ENCODE assay signal across 13 mouse cellular contexts in genomic region chr11:21326770-21327169, GRCm38 (mm10). TPM values are rescaled to one million over a fixed set of nuclear protein-coding genes. Genes with fewer than 3 reads are reported as not detected.
DNase-seq lines count a peak whose midpoint lies in the region; ATAC-seq and TF ChIP-seq lines count a peak whose summit lies in the region.
"Had no signal": no experiment of that assay in that cellular context is flagged by ENCODE, and none has a peak within 500 bp of the region (broad histone marks: within the 10 kb centered on the region; RNA-seq: fewer than 3 reads in every experiment).

No protein-coding gene starts in this region.

- 0 out of 2 replicates have a peak, but pooled peaks have one; percentile 50 for ATAC-seq in intestine, embryonic 14.5 days (replicated peaks; ENCODE audit: low FRiP score, low TSS enrichment, low read depth)
- ATAC-seq in intestine, embryonic 16.5 days: no peak
- 0 out of 2 replicates have a peak, but pooled peaks have one; percentile 52 for ATAC-seq in lung, embryonic 14.5 days (ENCODE audit: insufficient read depth)
- peak; percentile 59 for ATAC-seq in erythroid progenitor cell, adult 5-6 weeks (replicated peaks; ENCODE audit: low FRiP score, poor library complexity, severe bottlenecking)
- ATAC-seq: forebrain, embryonic 15.5 days; hindbrain, embryonic 16.5 days had no signal

- peaks cover 73% of the 10 kb centered on the region for H3K36me3 ChIP-seq in intestine, embryonic 14.5 days (ENCODE audit: control insufficient read depth, insufficient read depth, low read length)
- H3K36me3 ChIP-seq in intestine, embryonic 16.5 days (ENCODE audit: control insufficient read depth, insufficient read depth, low read length): no peaks in the 10 kb centered on the region; the same call in 1 of the 2 replicates
- H3K36me3 ChIP-seq in lung, embryonic 14.5 days (ENCODE audit: insufficient read depth): peaks cover 46% of the 10 kb centered on the region

- no peak for DNase-seq in cerebellum, adult 2 months
- no peak for DNase-seq in cerebellum, adult 18-20 months
- DNase-seq in intestine, embryonic 14.5 days (ENCODE audit: low spot score): no peak
- DNase-seq in lung, embryonic 14.5 days: peak; percentile 38
- no peak for DNase-seq in lung, postnatal 25 days (ENCODE audit: low spot score)
- DNase-seq in spleen, adult 18-20 months: no peak
- DNase-seq: lung, postnatal 14 days; thymus, postnatal 4 days had no signal

- H3K27me3 ChIP-seq in cerebellum, adult 2 months (ENCODE audit: control insufficient read depth, insufficient read depth, low read length): no peaks in the 10 kb centered on the region
- no peaks in the 10 kb centered on the region for H3K27me3 ChIP-seq in intestine, embryonic 14.5 days (replicated peaks; ENCODE audit: control insufficient read depth, insufficient read depth, low read length)
- H3K27me3 ChIP-seq in intestine, embryonic 16.5 days (replicated peaks; ENCODE audit: control insufficient read depth, insufficient read depth, low read length): no peaks in the 10 kb centered on the region
- H3K27me3 ChIP-seq in lung, embryonic 14.5 days (ENCODE audit: insufficient read depth, low read length): no peaks in the 10 kb centered on the region
- H3K27me3 ChIP-seq: forebrain, embryonic 15.5 days had no signal

- H3K4me3 ChIP-seq in cerebellum, adult 2 months (replicated peaks; ENCODE audit: insufficient read depth, low read depth, low read length): no peak overlapping the region
- H3K4me3 ChIP-seq in intestine, embryonic 14.5 days (ENCODE audit: low read depth, low read length): no peak overlapping the region
- no peak overlapping the region for H3K4me3 ChIP-seq in intestine, embryonic 16.5 days (ENCODE audit: low read length)
- H3K4me3 ChIP-seq in lung, embryonic 14.5 days (ENCODE audit: low read depth, low read length): no peak overlapping the region
- H3K4me3 ChIP-seq: forebrain, embryonic 15.5 days; myocyte had no signal

- TF ChIP-seq CTCF in cerebellum, adult 2 months (IDR thresholded peaks at IDR 0.05; ENCODE audit: borderline replicate concordance, insufficient read depth, low read depth, low read length): peak; percentile 23; the same call in 1 of the 2 replicates
- TF ChIP-seq CTCF in lung, embryonic 14.5 days (IDR thresholded peaks at IDR 0.05; ENCODE audit: low read depth): peak; percentile 43

- H3K4me1 ChIP-seq in cerebellum, adult 2 months (ENCODE audit: control insufficient read depth, insufficient read depth, low read length): no peaks in the 10 kb centered on the region
- no peaks in the 10 kb centered on the region for H3K4me1 ChIP-seq in intestine, embryonic 14.5 days (replicated peaks; ENCODE audit: control insufficient read depth, insufficient read depth, low read length)
- H3K4me1 ChIP-seq in intestine, embryonic 16.5 days (ENCODE audit: control insufficient read depth, insufficient read depth, low read length): no peaks in the 10 kb centered on the region
- no peaks in the 10 kb centered on the region for H3K4me1 ChIP-seq in lung, embryonic 14.5 days (ENCODE audit: insufficient read depth)
- H3K4me1 ChIP-seq: forebrain, embryonic 15.5 days had no signal

- TF ChIP-seq POLR2A in cerebellum, adult 2 months (IDR thresholded peaks at IDR 0.05; ENCODE audit: borderline replicate concordance, insufficient read depth, low read length): no peak

- H3K4me2 ChIP-seq in intestine, embryonic 14.5 days (ENCODE audit: low read length): no peak overlapping the region
- H3K4me2 ChIP-seq in intestine, embryonic 16.5 days (ENCODE audit: low read depth, low read length): no peak overlapping the region
- no peak overlapping the region for H3K4me2 ChIP-seq in lung, embryonic 14.5 days
- H3K4me2 ChIP-seq: forebrain, embryonic 15.5 days had no signal

- 68% methylated on average over 2 of the region's 2 CpGs for WGBS in cerebellum, adult 2 months
- WGBS in intestine, embryonic 14.5 days: 60% methylated on average over 2 of the region's 2 CpGs
- 69% methylated on average over 2 of the region's 2 CpGs for WGBS in intestine, embryonic 16.5 days
- 64% methylated on average over 2 of the region's 2 CpGs for WGBS in lung, embryonic 14.5 days

- no peak overlapping the region for H3K27ac ChIP-seq in cerebellum, adult 2 months (ENCODE audit: insufficient read depth, low read length)
- no peak overlapping the region for H3K27ac ChIP-seq in intestine, embryonic 14.5 days (ENCODE audit: low read depth)
- no peak overlapping the region for H3K27ac ChIP-seq in intestine, embryonic 16.5 days (ENCODE audit: low read length)
- no peak overlapping the region for H3K27ac ChIP-seq in lung, embryonic 14.5 days (ENCODE audit: low read depth)
- H3K27ac ChIP-seq: forebrain, embryonic 15.5 days had no signal

- no peak overlapping the region for H3K9ac ChIP-seq in intestine, embryonic 14.5 days (ENCODE audit: low read length)
- H3K9ac ChIP-seq in intestine, embryonic 16.5 days (ENCODE audit: low read depth, low read length): no peak overlapping the region
- H3K9ac ChIP-seq in lung, embryonic 14.5 days: no peak overlapping the region
- H3K9ac ChIP-seq: forebrain, embryonic 15.5 days had no signal

- no peaks in the 10 kb centered on the region for H3K9me3 ChIP-seq in intestine, embryonic 14.5 days (ENCODE audit: control insufficient read depth, low read length)
- H3K9me3 ChIP-seq in intestine, embryonic 16.5 days (ENCODE audit: control insufficient read depth, low read length): no peaks in the 10 kb centered on the region
- H3K9me3 ChIP-seq in lung, embryonic 14.5 days (ENCODE audit: low read depth, low read length): no peaks in the 10 kb centered on the region
- H3K9me3 ChIP-seq: forebrain, embryonic 15.5 days had no signal

RNA-seq across cellular contexts. Expression of gene Ugp2, which starts 44.2 kb away (rescaled TPM):
- polyA plus RNA-seq in cerebellum, adult 2 months (2012; rRNA removed): 47.2 and 49.8 TPM in 2 replicates
- polyA plus RNA-seq in intestine, embryonic 14.5 days (2014; fragmentation: Nextera tagmentation; extraction: Ambion mirVana): 70.6 and 74.3 TPM in 2 replicates
- polyA plus RNA-seq in intestine, embryonic 16.5 days (2015; fragmentation: Nextera tagmentation; extraction: Ambion mirVana): 122 and 130 TPM in 2 replicates
- 83.6 and 86.6 TPM in 2 replicates for polyA plus RNA-seq in lung, embryonic 14.5 days (2014; fragmentation: Nextera tagmentation; extraction: Ambion mirVana)
- total RNA-seq in erythroid progenitor cell, adult 5-6 weeks (2015; ENCODE audit: low replicate concordance): 17.7 and 28.1 TPM in 2 replicates
- 13.5 and 16.1 TPM in 2 replicates for total RNA-seq in erythroid progenitor cell, adult 5-6 weeks (2017; ENCODE audit: low replicate concordance)
